ENCODE assay signal across 16 mouse cellular contexts in the genomic region with DNA sequence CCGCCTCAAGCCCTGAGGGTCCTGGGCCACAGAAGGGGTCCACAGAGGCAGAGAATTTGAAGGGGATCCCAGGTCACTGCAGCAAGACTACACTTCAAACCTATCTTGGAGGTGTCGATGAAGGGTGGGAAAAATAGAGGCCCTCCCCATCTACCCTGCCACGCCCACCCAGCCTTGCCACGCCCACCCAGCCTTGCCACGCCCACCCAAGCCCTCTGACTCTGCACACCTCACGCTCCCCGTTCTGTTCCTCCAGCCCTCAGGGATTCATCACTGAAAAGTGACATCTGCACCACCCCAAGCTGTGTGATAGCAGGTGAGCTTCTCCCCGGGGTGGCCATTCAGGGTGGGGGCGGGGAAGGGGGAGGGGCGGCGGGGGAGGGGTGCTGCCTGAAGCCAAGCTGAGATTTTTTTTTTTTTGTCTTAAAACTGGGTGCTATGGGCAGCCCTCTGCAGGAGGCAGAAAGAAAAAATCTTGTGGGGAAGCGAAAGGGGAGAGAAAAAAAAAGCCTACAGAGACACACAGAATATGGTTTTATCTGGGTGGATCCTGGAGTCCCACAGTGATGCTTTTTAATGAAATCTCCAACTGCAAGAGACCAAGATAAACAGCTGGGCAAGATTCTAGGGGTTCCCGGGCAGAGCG. TPM values are rescaled to one million over a fixed set of nuclear protein-coding genes. Genes with fewer than 3 reads are reported as not detected.
DNase-seq lines count a peak whose midpoint lies in the region; ATAC-seq and TF ChIP-seq lines count a peak whose summit lies in the region.
"Had no signal": no experiment of that assay in that cellular context is flagged by ENCODE, and none has a peak within 500 bp of the region (broad histone marks: within the 10 kb centered on the region; RNA-seq: fewer than 3 reads in every experiment).

No protein-coding gene starts in this region.

- no peak for TF ChIP-seq CTCF in MEL (IDR thresholded peaks at IDR 0.05 in 2 of 3, conservative IDR thresholded peaks at IDR 0.05 in 1 of 3; ENCODE audit: control insufficient read depth in 1 of 3, insufficient read depth in 1 of 3, low read depth in 2 of 3, low read length in 3 of 3, poor library complexity in 1 of 3, severe bottlenecking in 1 of 3)
- no peak for TF ChIP-seq CTCF in liver, postnatal 0 days (IDR thresholded peaks at IDR 0.05; ENCODE audit: low read depth)

- H3K9ac ChIP-seq in MEL (ENCODE audit: control insufficient read depth, low read depth, low read length, poor library complexity, severe bottlenecking), result no peak overlapping the region
- no peak overlapping the region; the same call in 1 of the 2 replicates for H3K9ac ChIP-seq in liver, postnatal 0 days (replicated peaks)
- H3K9ac ChIP-seq: midbrain, embryonic 15.5 days had no signal

- WGBS in liver, postnatal 0 days (ENCODE audit: insufficient replicate concordance), result 29% methylated on average over 12 of the region's 14 CpGs

- peaks cover 0 to 9% of the 10 kb centered on the region in 2 experiments; a peak in 3 of 4 replicates for H3K4me1 ChIP-seq in MEL (ENCODE audit: control insufficient read depth in 1 of 2, insufficient read depth in 2 of 2, low read length in 2 of 2)
- H3K4me1 ChIP-seq in liver, postnatal 0 days (ENCODE audit: insufficient read depth), result peaks cover 20% of the 10 kb centered on the region

- no peak for TF ChIP-seq RAD21 in MEL (IDR thresholded peaks at IDR 0.05; ENCODE audit: low read depth, low read length)

- ATAC-seq in erythroid progenitor cell, adult 5-6 weeks (replicated peaks; ENCODE audit: low FRiP score, poor library complexity, severe bottlenecking), result peak; percentile 51
- peak; percentile 37 for ATAC-seq in liver, postnatal 0 days
- ATAC-seq: hindbrain, postnatal 0 days; midbrain, embryonic 15.5 days had no signal

- TF ChIP-seq EP300 in MEL (IDR thresholded peaks at IDR 0.05; ENCODE audit: low read depth in 1 of 2, low read length in 2 of 2), result no peak
- TF ChIP-seq EP300 in liver, postnatal 0 days (IDR thresholded peaks at IDR 0.05; ENCODE audit: low read depth), result no peak

- H3K4me3 ChIP-seq in MEL (ENCODE audit: control insufficient read depth in 1 of 2, insufficient read depth in 1 of 2, low read depth in 2 of 2, low read length in 2 of 2), result no peak overlapping the region
- H3K4me3 ChIP-seq in liver, postnatal 0 days (ENCODE audit: low read depth, low read length), result peak overlapping the region; percentile 11; the same call in 1 of the 2 replicates
- H3K4me3 ChIP-seq: layer of hippocampus, adult 2 months; left cerebral cortex, adult 2 months; midbrain, embryonic 15.5 days had no signal

- DNase-seq in spleen, postnatal 14 days (ENCODE audit: low spot score in 2 of 2), result peak; percentile 38 to 43
- no peak for DNase-seq in spleen, adult 18-20 months
- peak; percentile 30 for DNase-seq in MEL (ENCODE audit: low read depth, low spot score)
- DNase-seq in liver, postnatal 0 days, result peak; percentile 82
- no peak for DNase-seq in right cerebral cortex, postnatal 14 days
- DNase-seq in kidney, postnatal 10 days, result no peak
- no peak for DNase-seq in retina, postnatal 1 day
- DNase-seq: cerebellum, adult 9-11 months; lung, postnatal 14 days; thymus, postnatal 14 days had no signal

- H3K27me3 ChIP-seq in MEL (ENCODE audit: control insufficient read depth in 1 of 2, insufficient read depth in 2 of 2, low read length in 2 of 2), result no peaks in the 10 kb centered on the region
- no peaks in the 10 kb centered on the region for H3K27me3 ChIP-seq in liver, postnatal 0 days (ENCODE audit: insufficient read depth, low read length)
- H3K27me3 ChIP-seq: midbrain, embryonic 15.5 days had no signal

- H3K79me2 ChIP-seq in MEL (ENCODE audit: control insufficient read depth, insufficient read depth, low read length, poor library complexity), result no peaks in the 10 kb centered on the region

- no peak for TF ChIP-seq POLR2A in MEL (IDR thresholded peaks at IDR 0.05; ENCODE audit: control insufficient read depth in 1 of 2, insufficient read depth in 1 of 2, low read depth in 1 of 2, low read length in 2 of 2, poor library complexity in 1 of 2)

- no peak overlapping the region for H3K27ac ChIP-seq in MEL (ENCODE audit: control insufficient read depth, low read depth, low read length)
- peak overlapping the region; percentile 90; the same call in 1 of the 2 replicates for H3K27ac ChIP-seq in liver, postnatal 0 days (ENCODE audit: low read depth)
- H3K27ac ChIP-seq: hindbrain, postnatal 0 days; layer of hippocampus, adult 2 months; left cerebral cortex, adult 2 months; midbrain, embryonic 15.5 days had no signal

- H3K9me3 ChIP-seq in MEL (replicated peaks; ENCODE audit: insufficient read depth, low read length), result no peaks in the 10 kb centered on the region
- no peaks in the 10 kb centered on the region for H3K9me3 ChIP-seq in liver, postnatal 0 days (ENCODE audit: low read length)
- H3K9me3 ChIP-seq: midbrain, embryonic 15.5 days had no signal

- peaks cover 0 to 3% of the 10 kb centered on the region in 2 experiments; a peak in 1 of 4 replicates for H3K36me3 ChIP-seq in MEL (ENCODE audit: control insufficient read depth in 1 of 2, insufficient read depth in 2 of 2, low read length in 2 of 2)
- no peaks in the 10 kb centered on the region for H3K36me3 ChIP-seq in liver, postnatal 0 days (replicated peaks; ENCODE audit: insufficient read depth, low read length)
- H3K36me3 ChIP-seq: midbrain, embryonic 15.5 days had no signal

- peak overlapping the region; percentile 52 for H3K4me2 ChIP-seq in liver, postnatal 0 days (ENCODE audit: low read depth, low read length)
- H3K4me2 ChIP-seq: midbrain, embryonic 15.5 days had no signal

TF ChIP-seq in MEL, 35 proteins besides CTCF, POLR2A, EP300 and RAD21:
- TF ChIP-seq SMC3 (IDR thresholded peaks at IDR 0.05; ENCODE audit: low read depth, low read length) (no peak), POLR2AphosphoS5 (IDR thresholded peaks at IDR 0.05; ENCODE audit: borderline replicate concordance, low read depth, low read length) (no peak), NRF1 (IDR thresholded peaks at IDR 0.05; ENCODE audit: insufficient read depth, low read depth, low read length, poor library complexity, severe bottlenecking) (no peak), BHLHE40 (IDR thresholded peaks at IDR 0.05; ENCODE audit: borderline replicate concordance, low read depth, low read length) (no peak), USF1 (IDR thresholded peaks at IDR 0.05; ENCODE audit: low read depth, low read length) (no peak), MAZ (IDR thresholded peaks at IDR 0.05; ENCODE audit: low read depth, low read length) (no peak), HCFC1 (IDR thresholded peaks at IDR 0.05; ENCODE audit: low read depth, low read length) (no peak), USF2 (IDR thresholded peaks at IDR 0.05; ENCODE audit: borderline replicate concordance in 1 of 2, insufficient read depth in 1 of 2, low read depth in 1 of 2, low read length in 2 of 2) (no peak), RCOR1 (IDR thresholded peaks at IDR 0.05; ENCODE audit: low read depth, low read length) (no peak), CHD1 (IDR thresholded peaks at IDR 0.05; ENCODE audit: low read depth, low read length) (no peak), UBTF (IDR thresholded peaks at IDR 0.05; ENCODE audit: borderline replicate concordance, insufficient read depth, low read depth, low read length) (no peak), ETS1 (IDR thresholded peaks at IDR 0.05; ENCODE audit: low read depth, low read length) (no peak), ZNF384 (IDR thresholded peaks at IDR 0.05; ENCODE audit: low read depth, low read length) (no peak), GATA1 (IDR thresholded peaks at IDR 0.05; ENCODE audit: low read depth, low read length) (no peak), MAX (IDR thresholded peaks at IDR 0.05; ENCODE audit: low read length) (no peak), POLR2AphosphoS2 (IDR thresholded peaks at IDR 0.05; ENCODE audit: low read length) (no peak), SIN3A (IDR thresholded peaks at IDR 0.05; ENCODE audit: low read length) (no peak)

RNA-seq across cellular contexts. Expression of a gene that starts 12.8 kb away (rescaled TPM):
- total RNA-seq in MEL (2012; rRNA removed), result 0.08 TPM in 1 of 2 replicates, not detected in the other
- polyA plus RNA-seq in MEL (2012; ENCODE audit: insufficient read depth in 1 of 2, insufficient read length in 2 of 2, low read depth in 1 of 2, low replicate concordance in 2 of 2, missing spikeins in 1 of 2), result under 1 TPM in 1 of 2 experiments, not detected in 1; 0.07 TPM
- total RNA-seq in erythroid progenitor cell, adult 5-6 weeks (2015; ENCODE audit: low replicate concordance), result 5.9 and 10.1 TPM in 2 replicates
- total RNA-seq in erythroid progenitor cell, adult 5-6 weeks (2017; ENCODE audit: low replicate concordance), result 6.4 and 14.4 TPM in 2 replicates
- polyA plus RNA-seq in liver, postnatal 0 days (2015; fragmentation: Nextera tagmentation; extraction: Ambion mirVana), result 0.80 and 0.98 TPM in 2 replicates
- polyA plus RNA-seq: kidney, embryonic 14.5 days had no signal

RNA-seq across cellular contexts. Expression of a gene that starts 16.8 kb away (rescaled TPM):
- total RNA-seq in MEL (2012; rRNA removed), result not detected in 2 replicates
- not detected for polyA plus RNA-seq in MEL (2012; ENCODE audit: insufficient read depth in 1 of 2, insufficient read length in 2 of 2, low read depth in 1 of 2, low replicate concordance in 2 of 2, missing spikeins in 1 of 2)
- 2.5 and 13.7 TPM in 2 replicates for total RNA-seq in erythroid progenitor cell, adult 5-6 weeks (2015; ENCODE audit: low replicate concordance)
- total RNA-seq in erythroid progenitor cell, adult 5-6 weeks (2017; ENCODE audit: low replicate concordance), result 6.1 and 13.0 TPM in 2 replicates
- polyA plus RNA-seq in liver, postnatal 0 days (2015; fragmentation: Nextera tagmentation; extraction: Ambion mirVana), result 5.9 and 6.5 TPM in 2 replicates

RNA-seq across cellular contexts. Expression of a gene that starts 44.9 kb away (rescaled TPM):
- not detected in 2 replicates for total RNA-seq in MEL (2012; rRNA removed)
- not detected for polyA plus RNA-seq in MEL (2012; ENCODE audit: insufficient read depth in 1 of 2, insufficient read length in 2 of 2, low read depth in 1 of 2, low replicate concordance in 2 of 2, missing spikeins in 1 of 2)
- total RNA-seq in erythroid progenitor cell, adult 5-6 weeks (2015; ENCODE audit: low replicate concordance), result not detected in 2 replicates
- not detected in 2 replicates for total RNA-seq in erythroid progenitor cell, adult 5-6 weeks (2017; ENCODE audit: low replicate concordance)
- not detected in 2 replicates for polyA plus RNA-seq in liver, postnatal 0 days (2015; fragmentation: Nextera tagmentation; extraction: Ambion mirVana)

RNA-seq across cellular contexts. Expression of a gene that starts 46.2 kb away (rescaled TPM):
- total RNA-seq in MEL (2012; rRNA removed), result 8.6 and 13.4 TPM in 2 replicates
- polyA plus RNA-seq in MEL (2012; ENCODE audit: insufficient read depth in 1 of 2, insufficient read length in 2 of 2, low read depth in 1 of 2, low replicate concordance in 2 of 2, missing spikeins in 1 of 2), result 1 to 10 TPM in 1 of 2 experiments, not detected in 1; 8.2 TPM
- 845 and 899 TPM in 2 replicates for total RNA-seq in erythroid progenitor cell, adult 5-6 weeks (2015; ENCODE audit: low replicate concordance)
- 775 and 1,097 TPM in 2 replicates for total RNA-seq in erythroid progenitor cell, adult 5-6 weeks (2017; ENCODE audit: low replicate concordance)
- polyA plus RNA-seq in liver, postnatal 0 days (2015; fragmentation: Nextera tagmentation; extraction: Ambion mirVana), result 17.2 and 20.0 TPM in 2 replicates

Comparison
In these comparisons a context has a peak if more than half of its experiments do, and no peak if none do; other contexts are left out.
1. DNase-seq: peak in spleen, postnatal 14 days (2 of 2), MEL (single experiment) and liver, postnatal 0 days (single experiment); none in spleen, adult 18-20 months (0 of 2), right cerebral cortex, postnatal 14 days (single experiment), kidney, postnatal 10 days (single experiment) and retina, postnatal 1 day (single experiment).